Mouse (Mus musculus): Measurements from ENCODE around the gene Uncx.
A peak's percentile ranks its signal among the peaks of the same experiment; 100 is the strongest.

Uncx gene

DNA sequence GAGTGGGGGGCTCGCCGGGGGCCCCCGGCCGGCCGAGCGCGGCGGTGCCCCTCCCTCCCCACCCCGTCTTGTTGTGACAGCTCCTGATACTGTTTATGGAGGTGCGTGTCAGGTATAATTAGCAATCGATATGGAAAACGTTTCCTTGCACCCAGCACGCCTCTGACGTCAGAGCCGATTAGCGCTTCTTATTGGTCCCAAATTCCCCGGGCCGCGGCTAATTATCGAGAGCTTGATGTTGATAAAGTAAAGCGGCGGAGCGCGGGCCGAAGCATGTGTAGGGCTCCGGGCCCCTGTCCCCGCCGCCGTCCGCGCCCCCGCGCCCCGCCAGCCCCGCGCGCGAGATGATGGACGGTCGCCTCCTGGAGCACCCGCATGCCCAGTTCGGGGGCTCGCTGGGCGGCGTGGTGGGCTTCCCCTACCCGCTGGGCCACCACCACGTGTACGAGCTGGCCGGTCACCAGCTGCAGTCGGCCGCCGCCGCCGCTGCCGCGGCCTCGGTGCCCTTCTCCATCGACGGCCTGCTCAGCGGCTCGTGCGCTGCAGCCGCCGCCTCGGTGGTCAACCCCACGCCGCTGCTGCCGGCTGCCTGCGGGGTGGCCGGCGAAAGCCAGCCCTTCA, 466 bp downstream of the Uncx start:
- peak; percentile 93 for DNase-seq

DNA sequence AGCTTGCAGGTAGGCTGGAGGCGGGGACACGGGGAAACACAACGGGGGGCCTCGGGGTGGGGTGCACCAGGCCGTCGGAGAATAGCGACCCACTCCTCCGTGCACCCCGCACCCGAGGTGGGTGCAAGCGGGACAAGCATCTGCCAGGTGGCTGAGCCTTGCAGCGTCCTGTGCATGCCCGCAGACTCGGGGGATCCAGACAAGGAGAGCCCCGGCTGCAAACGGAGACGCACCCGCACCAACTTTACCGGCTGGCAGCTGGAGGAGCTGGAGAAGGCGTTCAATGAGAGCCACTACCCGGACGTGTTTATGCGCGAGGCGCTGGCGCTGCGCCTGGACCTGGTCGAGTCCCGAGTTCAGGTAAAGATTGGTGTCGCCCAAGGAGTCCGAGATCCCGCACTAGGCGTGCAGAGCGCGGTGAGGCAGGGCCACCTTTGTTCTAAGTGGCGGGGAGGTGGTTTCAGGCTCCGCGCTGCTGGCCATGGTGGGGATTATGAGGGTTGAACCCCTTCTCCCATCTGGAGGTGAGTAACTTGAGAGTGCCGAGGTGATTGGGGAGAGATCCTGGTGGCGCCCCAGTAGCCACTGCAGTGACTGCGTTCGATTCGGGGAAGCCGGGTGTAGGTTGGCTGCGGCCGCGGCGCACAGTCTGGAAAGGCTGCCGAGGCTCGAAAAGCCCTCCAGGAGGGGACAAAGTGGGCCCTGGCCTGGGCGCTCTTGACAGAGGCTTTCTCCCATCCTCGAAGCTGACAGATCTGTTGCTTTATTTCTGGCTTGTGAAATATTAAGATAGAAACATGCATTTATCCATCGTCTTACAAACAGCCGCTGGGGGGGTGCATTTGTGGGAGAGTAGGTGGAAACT, 1.2 kb downstream of the Uncx start:
- peak; percentile 79 for DNase-seq

DNA sequence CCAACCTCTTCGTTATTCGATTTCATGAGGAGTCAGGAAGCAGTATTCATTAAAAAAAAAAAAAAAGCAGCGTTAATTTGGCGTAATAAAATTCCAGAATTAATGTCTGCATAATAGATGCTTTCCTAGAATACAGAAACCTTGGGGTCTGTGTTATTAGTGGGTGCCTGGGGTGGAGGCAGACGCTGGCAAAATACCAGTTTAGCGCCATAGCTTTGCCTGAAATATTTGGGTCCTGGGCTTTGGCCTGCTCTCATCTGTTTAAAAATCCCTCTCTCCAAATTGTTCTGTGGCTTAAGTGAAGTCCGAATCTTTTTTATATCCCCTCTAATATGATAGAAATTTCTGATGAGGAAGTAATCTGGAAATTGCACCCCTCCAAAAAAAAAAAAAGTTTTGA, 1.9 kb downstream of the Uncx start:
- no peak for DNase-seq

DNA sequence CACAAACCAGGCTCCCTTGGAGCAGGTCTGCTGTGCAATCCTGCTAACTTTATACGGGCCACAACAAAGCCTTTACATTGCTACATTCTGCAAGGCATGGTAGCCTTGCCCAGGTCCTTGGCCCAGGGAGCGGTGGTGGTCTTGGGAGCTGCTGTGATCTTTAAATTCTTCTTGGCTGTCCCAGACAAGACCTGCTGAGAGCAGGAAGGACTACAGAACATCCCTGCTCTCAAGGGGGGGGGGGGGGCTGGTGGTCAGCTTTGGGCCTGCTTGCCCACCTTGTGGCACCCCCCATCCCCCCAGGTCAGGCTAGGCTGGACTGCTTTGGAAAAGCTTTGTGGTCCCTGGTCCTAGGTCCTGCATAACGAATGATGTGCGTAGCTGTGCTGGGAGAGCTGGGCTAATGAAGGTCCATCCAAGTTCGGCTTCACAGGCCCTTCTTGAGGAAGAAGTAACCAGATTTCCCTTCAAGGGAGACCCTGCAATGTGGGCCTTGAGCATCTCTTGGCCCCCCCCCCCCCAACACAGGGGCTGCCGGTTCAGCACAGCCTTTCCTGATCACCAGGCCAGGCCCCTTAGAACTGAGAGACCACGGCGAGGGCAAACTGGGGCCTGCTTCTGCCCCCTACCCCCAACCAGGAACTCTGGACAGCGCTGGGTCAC, 2.5 kb downstream of the Uncx start:
- DNase-seq, result no peak

DNA sequence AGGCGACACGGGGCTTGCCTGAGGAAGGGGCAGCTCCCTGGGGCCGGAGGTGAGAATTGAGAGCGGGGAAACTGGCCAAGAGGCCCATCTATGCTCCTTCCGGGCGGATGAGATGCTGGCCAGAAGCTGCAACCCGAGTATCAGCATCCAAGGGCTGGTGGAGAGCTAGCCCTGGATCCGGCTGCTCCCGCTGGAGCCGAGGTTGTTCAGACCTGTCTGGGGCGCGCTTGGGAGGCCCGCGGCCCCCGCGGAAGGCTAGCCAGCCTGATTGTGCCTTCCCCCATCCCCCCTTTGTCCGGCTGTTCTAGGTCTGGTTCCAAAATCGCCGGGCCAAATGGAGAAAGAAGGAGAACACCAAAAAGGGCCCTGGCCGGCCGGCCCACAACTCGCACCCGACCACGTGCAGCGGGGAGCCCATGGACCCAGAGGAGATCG, 3.1 kb downstream of the Uncx start:
- peak; percentile 77 for DNase-seq

DNA sequence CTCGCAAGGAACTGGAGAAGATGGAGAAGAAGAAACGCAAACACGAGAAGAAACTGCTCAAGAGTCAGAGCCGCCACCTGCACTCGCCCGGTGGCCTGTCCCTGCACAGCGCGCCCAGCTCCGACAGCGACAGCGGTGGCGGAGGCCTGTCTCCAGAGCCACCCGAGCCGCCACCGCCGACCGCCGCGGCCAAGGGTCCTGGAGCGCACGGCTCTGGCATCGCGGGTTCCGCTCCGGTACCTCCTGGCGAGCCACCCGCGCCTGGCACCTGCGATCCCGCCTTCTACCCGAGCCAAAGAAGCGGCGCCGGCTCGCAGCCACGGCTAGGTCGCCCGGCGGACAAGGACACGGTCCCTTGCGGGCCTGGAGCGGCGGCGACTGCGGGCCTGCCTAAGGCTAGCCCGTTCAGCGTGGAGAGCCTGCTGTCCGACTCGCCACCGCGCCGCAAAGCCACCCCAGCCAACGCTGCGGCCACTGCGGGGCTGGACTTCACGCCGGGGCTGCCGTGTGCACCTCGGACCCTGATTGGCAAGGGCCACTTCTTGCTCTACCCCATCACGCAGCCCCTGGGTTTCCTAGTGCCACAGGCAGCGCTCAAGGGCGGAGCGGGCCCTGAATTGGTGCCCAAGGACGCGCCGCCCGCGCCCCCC, 3.6 kb downstream of the Uncx start:
- peak; percentile 54 for DNase-seq

DNA sequence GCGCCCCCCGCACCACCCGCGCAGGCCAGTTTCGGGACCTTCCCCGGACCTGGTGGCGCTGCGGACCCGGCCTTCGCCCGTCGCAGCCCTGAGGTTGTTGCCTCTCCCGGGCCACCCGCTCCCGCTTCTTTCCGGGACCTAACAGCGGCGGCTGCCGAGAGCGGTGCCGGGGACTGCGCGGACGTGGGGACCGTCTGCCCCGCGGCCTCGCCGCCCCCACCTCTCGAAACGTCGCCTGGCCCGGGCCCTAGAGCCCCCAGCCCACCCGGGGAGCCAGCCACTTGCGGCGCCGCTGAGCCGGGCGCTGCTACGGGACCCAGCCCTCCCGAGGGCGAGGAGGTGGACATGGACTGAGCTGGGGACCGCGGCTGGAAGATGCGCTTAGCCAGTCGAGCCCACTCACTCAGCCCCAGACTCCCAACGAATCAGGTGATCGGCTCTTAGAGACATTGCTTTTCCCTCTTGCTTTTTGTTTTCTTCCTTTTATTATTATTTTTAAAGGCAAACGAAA, 4.2 kb downstream of the Uncx start:
- DNase-seq, result peak; percentile 50

DNA sequence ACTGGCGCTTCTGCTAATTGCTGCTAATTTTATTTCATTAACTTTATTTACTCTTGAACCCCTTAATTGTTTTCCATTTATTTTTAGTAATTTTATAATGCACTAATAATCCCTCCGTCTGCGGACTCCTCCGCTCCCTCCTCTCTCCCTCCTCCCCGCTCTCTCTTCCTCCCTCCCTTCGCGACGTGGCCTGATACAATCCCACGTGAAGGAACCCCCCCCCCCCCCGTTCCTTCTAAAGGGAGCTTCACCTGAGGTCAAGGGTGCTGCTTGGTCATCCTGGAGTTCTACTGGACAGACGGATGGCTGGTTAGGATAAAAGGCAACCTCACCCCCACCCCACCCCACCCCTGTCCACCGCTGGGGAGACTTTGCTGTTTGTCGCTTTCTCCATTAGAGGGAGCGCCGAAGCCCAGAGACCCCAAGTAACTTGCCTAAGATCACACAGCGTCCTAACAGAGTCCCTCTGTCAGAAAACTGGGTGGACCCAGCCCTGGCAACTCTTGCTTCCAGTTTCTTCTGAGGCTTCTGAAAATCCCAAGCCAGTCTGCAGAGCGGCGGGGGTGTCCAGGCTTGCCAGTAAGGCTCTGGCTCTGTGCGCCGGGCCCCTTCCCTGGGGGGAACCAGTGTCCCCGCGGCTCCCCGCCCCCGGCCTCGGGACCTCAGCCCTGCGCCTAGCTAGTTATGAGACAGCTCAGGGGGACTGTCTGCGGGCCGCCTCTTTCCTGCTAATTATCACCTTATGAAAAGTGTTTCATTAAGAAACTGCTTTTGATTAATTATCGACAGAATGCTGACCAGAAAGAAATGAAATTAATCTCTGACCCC, 10.4 kb downstream of the Uncx start:
- DNase-seq, result peak; percentile 62

DNA sequence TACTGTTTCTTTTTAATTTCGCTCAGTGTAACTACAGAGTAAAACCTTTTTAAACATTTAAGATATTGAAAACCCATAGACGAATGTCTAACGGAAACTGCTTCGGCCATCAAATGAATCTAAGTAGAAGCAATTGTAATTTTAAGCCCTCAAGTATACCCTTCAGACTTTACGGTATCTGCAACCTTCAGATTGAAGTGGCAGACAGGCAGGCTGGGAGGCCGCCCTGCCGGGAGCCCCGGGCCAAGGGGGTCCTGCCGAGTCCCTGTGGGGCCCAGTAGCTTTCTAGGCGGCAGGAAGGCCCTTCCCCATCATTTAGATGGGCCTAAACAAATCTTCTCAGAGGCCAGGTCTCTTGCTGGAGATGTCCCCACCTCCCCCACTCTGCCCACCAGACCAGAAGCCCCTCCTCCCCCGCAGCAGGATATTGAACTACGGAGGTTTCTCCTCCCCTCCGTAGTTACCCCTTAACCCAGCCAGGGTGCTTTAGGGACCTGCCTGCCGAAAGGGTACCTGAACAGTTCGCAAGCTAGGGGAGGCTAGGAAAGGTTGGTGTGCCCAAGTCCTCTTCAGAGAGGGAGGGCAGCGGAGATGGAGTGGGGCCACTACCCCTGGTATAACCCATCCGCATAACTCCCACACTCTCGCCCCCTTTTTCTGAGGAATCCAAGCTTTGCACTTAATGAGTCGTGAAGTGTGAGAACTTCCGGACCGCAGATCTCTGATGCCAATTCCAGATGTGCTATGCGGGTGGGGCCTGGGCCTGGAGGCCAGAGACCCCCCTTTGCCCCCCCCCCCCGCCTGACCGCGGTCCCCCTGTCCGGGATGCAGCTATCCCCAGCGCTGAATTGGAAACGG, 11.4 kb downstream of the Uncx start:
- no peak for DNase-seq

DNA sequence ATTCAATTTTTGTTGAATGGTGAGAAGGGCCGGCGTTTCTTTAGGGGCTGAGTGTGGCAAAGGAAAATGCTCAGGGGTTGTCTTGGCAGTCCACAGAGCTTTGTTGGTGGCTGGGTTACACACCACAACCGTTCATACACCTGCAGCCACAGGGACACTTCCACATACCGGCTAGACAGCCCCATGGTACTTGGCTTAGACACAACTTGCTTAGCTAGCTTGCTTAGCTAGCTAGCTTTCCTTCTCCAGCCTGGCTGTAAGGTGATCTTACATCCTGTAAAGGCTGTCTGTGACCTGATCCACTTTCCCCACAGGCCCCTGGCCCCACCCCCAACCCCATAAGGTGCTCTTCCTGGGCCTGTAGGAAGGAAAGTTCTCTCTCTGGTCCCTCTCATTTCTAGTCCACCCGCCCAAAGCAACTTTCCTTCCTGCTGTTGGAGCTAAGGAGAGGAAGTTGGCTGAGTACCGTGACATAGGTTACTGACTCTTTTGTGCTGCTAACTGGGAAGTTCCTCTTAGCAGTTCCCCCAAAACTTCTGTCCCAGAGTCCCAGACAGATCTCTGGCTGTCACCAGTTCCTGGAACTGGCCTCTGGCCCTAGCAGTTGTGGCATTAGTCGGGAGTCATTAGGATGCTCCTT, 12.3 kb downstream of the Uncx start:
- DNase-seq, result no peak

DNA sequence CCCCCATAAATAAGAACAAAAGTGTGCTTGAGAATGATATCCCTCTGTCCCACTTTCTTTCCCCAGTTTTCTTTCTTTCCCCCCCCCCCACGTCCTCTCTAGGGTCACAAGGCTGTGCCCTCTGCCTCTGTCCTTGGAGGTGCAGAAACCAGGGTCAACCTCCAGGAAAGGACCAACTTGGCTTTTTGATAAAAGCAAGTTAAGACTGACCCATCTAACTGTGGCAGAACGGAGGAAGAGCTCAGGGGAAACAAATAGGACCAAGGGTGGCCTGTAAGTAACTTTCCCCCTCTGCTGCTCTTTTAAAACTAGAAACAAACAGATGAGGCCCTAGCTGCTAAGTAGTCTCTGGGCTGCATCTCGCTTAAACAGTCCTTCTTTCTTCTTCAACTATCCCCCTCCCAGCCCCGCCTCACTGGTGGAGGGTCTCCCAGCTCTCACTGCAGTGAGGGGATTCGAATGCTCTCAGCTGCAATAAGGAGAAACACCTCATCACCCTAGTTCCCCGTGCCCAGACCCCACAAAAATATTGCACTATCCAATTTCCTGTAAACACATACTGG, 12.9 kb downstream of the Uncx start:
- no peak for DNase-seq

DNA sequence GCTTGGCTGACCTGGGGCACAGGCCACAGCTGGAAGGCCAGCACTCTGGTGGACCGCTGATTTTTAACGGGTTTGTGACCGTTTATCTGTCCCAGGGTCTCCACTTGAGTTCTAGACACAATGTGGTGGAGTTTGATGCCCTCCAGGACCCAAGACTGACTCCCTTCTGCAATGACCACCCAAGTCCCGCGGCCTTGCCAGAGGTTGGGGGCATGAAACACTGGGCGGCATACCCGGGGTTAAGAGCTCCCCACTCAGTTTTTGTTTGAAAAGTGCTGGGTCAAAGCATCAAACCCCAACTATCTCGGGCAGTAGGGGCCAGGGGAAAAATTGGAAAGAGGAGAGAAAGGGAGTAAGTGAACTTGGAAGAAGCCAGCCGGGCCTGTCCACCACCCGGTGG, 13.8 kb downstream of the Uncx start:
- DNase-seq, result no peak

DNA sequence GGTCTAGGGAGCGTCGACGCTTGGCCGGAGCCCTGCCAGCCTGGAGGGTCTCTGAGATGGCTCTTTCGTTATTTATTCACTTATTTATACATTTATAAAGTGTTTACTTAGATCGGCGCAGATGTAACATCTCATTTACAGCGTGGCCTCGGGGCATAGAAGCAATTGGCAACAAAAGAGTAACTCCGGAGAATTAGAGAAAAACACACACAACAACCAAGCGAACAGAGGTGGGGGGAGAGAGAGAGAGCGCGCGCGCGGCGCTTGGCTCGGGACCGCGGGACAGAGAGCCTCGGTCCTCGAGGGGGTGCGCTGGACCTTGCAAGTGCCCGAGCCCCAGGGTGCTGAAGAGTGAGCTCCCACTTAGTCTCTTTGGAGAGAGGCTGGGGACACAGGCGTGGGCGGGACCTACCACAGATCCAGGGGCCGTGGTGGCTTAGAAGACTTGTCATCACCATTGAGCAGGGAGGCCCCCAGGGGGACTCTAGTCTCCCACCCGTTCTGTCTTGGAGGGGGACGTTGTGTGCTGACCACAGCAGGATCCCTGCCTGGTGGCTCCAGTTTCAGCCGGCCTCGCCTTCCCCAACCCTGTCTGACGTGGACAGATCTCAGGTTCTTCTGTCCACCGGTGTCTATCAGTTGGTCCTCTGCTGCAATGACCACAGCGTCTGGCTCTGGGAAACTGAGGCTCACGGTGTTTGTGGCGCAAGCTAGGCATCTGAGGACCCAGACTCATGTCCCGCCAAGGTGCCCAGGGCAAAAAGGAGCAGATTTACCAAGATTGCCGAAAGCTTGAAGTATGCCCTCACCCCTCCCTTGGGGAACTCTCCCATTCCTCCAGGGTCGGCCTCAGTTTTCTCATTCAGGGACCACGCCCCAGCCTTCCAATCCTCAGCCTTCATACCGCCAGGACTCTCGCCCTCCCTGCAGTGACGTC, 14.5 kb downstream of the Uncx start:
- peak; percentile 66 for DNase-seq

DNA sequence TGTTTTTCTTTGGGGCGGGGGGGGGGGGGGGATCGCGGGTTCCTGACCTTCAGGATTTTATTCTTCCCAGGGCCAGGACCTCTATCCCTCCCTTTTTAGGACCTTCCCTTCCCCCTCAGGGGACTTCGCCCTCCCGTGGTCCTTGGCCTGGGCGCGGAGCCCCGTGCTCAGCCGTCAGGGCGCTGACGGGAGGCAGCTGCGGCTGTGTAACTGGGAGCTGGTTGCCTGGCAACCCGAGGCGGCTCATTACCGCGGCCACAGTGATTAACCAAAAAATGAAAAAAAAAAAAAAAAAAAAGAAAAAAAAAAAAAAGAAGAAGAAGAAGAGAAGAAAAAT, 15.1 kb downstream of the Uncx start:
- peak; percentile 65 for DNase-seq

DNA sequence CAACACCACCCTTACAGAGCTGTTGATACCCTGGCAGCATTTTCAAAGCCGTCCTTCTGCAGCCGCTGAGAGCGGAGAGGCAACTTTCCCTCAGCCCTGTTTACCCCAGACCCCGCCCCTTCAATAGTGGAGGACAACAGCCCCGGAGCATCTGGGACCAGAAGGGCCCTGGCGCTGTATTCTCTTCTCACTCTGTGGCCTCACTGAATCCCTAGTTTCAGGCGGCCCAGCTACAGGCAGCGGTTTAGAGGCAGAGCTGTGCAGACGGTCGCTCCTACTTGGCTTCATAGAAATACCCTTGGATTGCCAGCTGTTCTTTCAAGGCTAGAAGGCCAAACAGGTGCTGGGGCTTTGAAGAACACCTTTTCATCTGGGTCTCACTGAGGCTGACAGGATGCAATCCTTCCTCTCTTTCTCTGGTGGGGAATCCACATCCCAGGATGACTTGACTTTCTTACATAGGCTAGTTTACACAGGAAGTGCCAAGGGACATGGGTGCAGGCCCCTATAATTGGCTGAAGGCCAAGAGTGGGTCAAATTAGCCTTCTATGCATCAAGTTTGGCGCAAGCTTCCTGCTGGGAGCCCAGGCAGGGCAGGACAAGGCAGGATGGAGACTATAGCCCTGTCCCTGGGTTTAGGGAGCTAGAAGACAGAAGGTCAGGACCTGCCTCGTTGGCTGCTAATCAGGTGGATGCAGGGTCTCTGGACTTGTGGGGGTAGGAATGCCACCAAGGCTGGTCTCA, 15.8 kb downstream of the Uncx start:
- peak; percentile 54 for DNase-seq

DNA sequence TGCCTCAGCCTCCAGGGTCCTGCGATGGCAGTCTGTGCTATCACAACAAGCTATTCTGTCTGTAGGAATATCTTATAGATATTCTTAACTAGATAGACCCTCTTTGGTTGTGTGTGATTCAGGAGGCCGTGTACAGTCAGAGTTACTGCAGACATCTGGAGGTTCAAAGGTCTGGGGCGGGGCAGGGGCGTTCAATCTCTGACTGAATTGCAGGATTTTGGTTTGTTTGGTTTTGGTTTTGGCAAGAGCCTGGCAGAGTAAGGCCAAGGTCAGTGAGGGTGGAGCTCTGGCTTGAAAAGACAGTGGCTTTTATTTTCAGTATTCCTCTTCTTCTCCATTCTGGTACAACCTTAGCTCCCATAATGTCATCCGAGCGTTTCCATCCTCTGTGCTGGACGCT, 16.5 kb downstream of the Uncx start:
- no peak for DNase-seq

DNA sequence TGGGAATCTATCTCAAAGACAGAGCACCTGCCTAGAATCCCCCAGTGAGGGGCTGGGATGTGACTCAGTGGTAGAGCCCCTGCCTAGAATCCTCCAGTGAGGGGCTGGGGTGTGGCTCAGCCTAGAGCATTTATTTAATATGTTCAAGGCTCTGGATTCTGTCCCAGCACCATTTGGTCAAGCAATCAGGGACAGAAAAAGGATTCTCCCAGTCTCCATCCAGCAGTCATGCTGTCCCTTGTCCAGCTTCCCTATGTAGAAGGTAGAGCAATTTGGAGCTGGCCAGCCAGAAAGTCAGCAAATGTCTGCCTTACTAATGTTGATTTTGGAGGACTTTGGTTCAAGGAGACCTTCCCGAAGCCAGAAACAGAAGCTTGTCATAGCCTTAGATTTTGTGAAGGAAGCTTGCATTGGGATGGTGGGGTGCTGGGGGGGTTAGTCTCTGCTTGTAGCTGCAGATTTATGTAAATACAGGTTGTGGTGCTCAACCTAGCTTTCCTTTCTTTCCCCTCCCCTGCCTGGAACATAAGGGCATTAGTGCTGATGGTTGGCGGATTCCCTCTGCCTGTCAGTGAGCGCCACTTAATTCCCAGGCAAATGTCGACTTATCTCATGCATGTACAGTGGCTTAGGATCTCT, 18.2 kb downstream of the Uncx start:
- DNase-seq, result no peak

DNA sequence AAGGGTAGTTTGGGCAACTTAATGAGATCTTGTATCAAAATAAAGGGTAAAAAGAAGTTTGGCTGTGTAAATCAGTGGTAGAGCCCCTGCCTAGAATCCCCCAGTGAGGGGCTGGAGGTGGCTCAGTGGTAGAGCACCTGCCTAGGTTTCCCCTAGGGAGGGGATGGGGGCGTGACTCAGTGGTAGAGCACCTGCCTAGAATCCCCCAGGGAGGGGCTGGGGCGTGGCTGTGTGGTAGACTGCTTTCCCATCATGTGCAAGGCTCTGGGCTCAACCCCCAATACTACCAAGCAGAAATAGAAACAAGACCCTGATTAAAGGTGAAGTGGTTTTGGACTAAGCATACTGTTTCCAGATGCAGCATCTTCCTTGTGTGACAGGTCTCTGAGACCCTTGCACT, 21.4 kb downstream of the Uncx start:
- DNase-seq, result no peak
